Mouse (Mus musculus): ENCODE data around the gene Mboat7. TPM values are rescaled to one million over a fixed set of nuclear protein-coding genes. Genes with fewer than 3 reads are reported as not detected.
A peak's percentile ranks its signal among the peaks of the same experiment; 100 is the strongest.

Mboat7 gene
- polyA plus RNA-seq, 1 experiment from 2014 or later: 28.4 TPM

- Histone ChIP-seq H3K27me3 (ENCODE audit: control insufficient read depth, insufficient read depth, low read length) (no peaks in the 10 kb centered on the region), H3K9me3 (ENCODE audit: control insufficient read depth, low read length) (no peaks in the 10 kb centered on the region), H3K9ac (ENCODE audit: low read length) (no peak overlapping the region), H3K27ac (replicated peaks in 1 of 2; ENCODE audit: control insufficient read depth in 1 of 2, insufficient read depth in 1 of 2, low read depth in 2 of 2, low read length in 2 of 2) (no peak overlapping the region), H3K4me1 (ENCODE audit: control insufficient read depth in 2 of 2, insufficient read depth in 2 of 2, low read length in 2 of 2) (no peaks in the 10 kb centered on the region), H3K4me3 (ENCODE audit: control insufficient read depth in 1 of 2, insufficient read depth in 1 of 2, low read depth in 1 of 2, low read length in 2 of 2) (no peak overlapping the region), H3K4me2 (ENCODE audit: low read length) (no peak overlapping the region), H3K36me3 (ENCODE audit: control insufficient read depth, insufficient read depth, low read length) (0 out of 2 replicates have a peak, but pooled peaks cover 4% of the 10 kb centered on the region)
- WGBS: 62% methylated on average over 10 of the region's 10 CpGs
- ATAC-seq (ENCODE audit: insufficient number of reproducible peaks, insufficient read depth, low FRiP score, low read depth): no peak
Observed at GRCm38 (mm10) chr7:3674507-3675227, 18.7 kb downstream of the Mboat7 start.

- no peak for ATAC-seq (ENCODE audit: insufficient number of reproducible peaks, insufficient read depth, low FRiP score, low read depth)
- H3K27me3 ChIP-seq (ENCODE audit: control insufficient read depth, insufficient read depth, low read length): no peaks in the 10 kb centered on the region
- H3K27ac ChIP-seq (replicated peaks in 1 of 2; ENCODE audit: control insufficient read depth in 1 of 2, insufficient read depth in 1 of 2, low read depth in 2 of 2, low read length in 2 of 2): 0 out of 4 replicates have a peak overlapping the region, but pooled peaks of 1 of the 2 experiments have one; percentile 14
- H3K4me2 ChIP-seq (ENCODE audit: low read length): peak overlapping the region; percentile 62
- peaks cover 12 to 18% of the 10 kb centered on the region in 2 experiments for H3K4me1 ChIP-seq (ENCODE audit: control insufficient read depth in 2 of 2, insufficient read depth in 2 of 2, low read length in 2 of 2)
- peak overlapping the region; percentile 17 to 29 for H3K4me3 ChIP-seq (ENCODE audit: control insufficient read depth in 1 of 2, insufficient read depth in 1 of 2, low read depth in 1 of 2, low read length in 2 of 2)
- WGBS: 5% methylated on average over 14 of the region's 14 CpGs
- H3K9ac ChIP-seq (ENCODE audit: low read length): peak overlapping the region; percentile 56
- no peaks in the 10 kb centered on the region for H3K9me3 ChIP-seq (ENCODE audit: control insufficient read depth, low read length)
- H3K36me3 ChIP-seq (ENCODE audit: control insufficient read depth, insufficient read depth, low read length): peaks cover 17% of the 10 kb centered on the region
Observed at GRCm38 (mm10) chr7:3666921-3667391, 26.4 kb downstream of the Mboat7 start.

- no peaks in the 10 kb centered on the region for H3K9me3 ChIP-seq (ENCODE audit: control insufficient read depth, low read length)
- WGBS: 3% methylated on average over 45 of the region's 45 CpGs
Observed at GRCm38 (mm10) chr7:3665215-3666114, 27.9 kb downstream of the Mboat7 start, which contains the start of gene Leng1. Gene Leng1, minus strand, starts transcription at chr7:3665840.

DNA sequence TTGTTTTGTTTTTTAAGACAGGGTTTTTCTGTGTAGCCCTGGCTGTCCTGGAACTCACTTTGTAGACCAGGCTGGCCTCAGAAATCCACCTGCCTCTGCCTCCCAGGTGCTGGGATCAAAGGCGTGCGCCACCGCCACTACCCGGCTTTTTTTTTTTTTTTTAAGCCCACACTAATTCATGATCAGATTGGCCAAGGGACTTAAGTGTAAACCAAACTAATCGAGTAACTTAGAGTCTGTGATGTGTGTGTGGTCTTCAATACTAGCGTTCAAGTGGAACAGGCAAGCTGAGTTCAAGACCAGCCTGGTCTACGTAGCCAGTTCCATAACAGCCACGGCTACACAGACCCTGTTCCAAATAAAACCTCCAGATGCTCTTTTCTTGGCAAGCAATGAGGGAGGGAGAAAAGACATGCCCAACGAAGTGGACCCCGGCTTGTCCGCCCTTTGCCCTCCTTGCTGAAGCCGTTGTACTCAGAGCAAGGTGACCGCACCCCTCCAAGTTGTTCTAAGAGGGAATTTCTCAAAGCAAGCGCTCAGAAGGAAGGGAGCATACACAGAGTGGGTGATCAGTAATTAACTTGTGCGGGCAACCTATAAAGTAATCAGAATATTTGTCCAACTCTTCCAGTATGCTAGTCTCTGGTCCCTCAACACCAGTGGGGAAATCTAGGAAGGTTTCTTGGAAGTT lies 28.7 kb downstream of the Mboat7 start:
- H3K9me3 ChIP-seq (ENCODE audit: control insufficient read depth, low read length): no peaks in the 10 kb centered on the region
- H3K9ac ChIP-seq (ENCODE audit: low read length): peak overlapping the region; percentile 96
- H3K27me3 ChIP-seq (ENCODE audit: control insufficient read depth, insufficient read depth, low read length): no peaks in the 10 kb centered on the region
- H3K36me3 ChIP-seq (ENCODE audit: control insufficient read depth, insufficient read depth, low read length): peaks cover 40% of the 10 kb centered on the region
- 25% methylated on average over 15 of the region's 15 CpGs for WGBS
- peak overlapping the region; percentile 66 to 78 for H3K4me3 ChIP-seq (ENCODE audit: control insufficient read depth in 1 of 2, insufficient read depth in 1 of 2, low read depth in 1 of 2, low read length in 2 of 2)
- peak overlapping the region; percentile 70 for H3K4me2 ChIP-seq (ENCODE audit: low read length)
- peak overlapping the region; percentile 82 to 91 for H3K27ac ChIP-seq (replicated peaks in 1 of 2; ENCODE audit: control insufficient read depth in 1 of 2, insufficient read depth in 1 of 2, low read depth in 2 of 2, low read length in 2 of 2)
- peaks cover 12 to 18% of the 10 kb centered on the region in 2 experiments for H3K4me1 ChIP-seq (ENCODE audit: control insufficient read depth in 2 of 2, insufficient read depth in 2 of 2, low read length in 2 of 2)
- ATAC-seq (ENCODE audit: insufficient number of reproducible peaks, insufficient read depth, low FRiP score, low read depth): no peak

More at GRCm38 (mm10) chr7:3665215-3666114, 27.9 kb downstream of the Mboat7 start, which contains the start of gene Leng1:
- Histone ChIP-seq H3K4me3 (ENCODE audit: control insufficient read depth in 1 of 2, insufficient read depth in 1 of 2, low read depth in 1 of 2, low read length in 2 of 2) (peak within 1 kb of the TSS; percentile 66 to 78), H3K27ac (replicated peaks in 1 of 2; ENCODE audit: control insufficient read depth in 1 of 2, insufficient read depth in 1 of 2, low read depth in 2 of 2, low read length in 2 of 2) (peak within 1 kb of the TSS; percentile 88 to 91), H3K4me2 (ENCODE audit: low read length) (peak within 1 kb of the TSS; percentile 70), H3K4me1 (ENCODE audit: control insufficient read depth in 2 of 2, insufficient read depth in 2 of 2, low read length in 2 of 2) (peaks cover 12 to 18% of the 10 kb centered on the region in 2 experiments), H3K27me3 (ENCODE audit: control insufficient read depth, insufficient read depth, low read length) (no peaks in the 10 kb centered on the region), H3K9ac (ENCODE audit: low read length) (peak within 1 kb of the TSS; percentile 96), H3K36me3 (ENCODE audit: control insufficient read depth, insufficient read depth, low read length) (peaks cover 32% of the 10 kb centered on the region)
- ATAC-seq (ENCODE audit: insufficient number of reproducible peaks, insufficient read depth, low FRiP score, low read depth): peak; percentile 97

DNA sequence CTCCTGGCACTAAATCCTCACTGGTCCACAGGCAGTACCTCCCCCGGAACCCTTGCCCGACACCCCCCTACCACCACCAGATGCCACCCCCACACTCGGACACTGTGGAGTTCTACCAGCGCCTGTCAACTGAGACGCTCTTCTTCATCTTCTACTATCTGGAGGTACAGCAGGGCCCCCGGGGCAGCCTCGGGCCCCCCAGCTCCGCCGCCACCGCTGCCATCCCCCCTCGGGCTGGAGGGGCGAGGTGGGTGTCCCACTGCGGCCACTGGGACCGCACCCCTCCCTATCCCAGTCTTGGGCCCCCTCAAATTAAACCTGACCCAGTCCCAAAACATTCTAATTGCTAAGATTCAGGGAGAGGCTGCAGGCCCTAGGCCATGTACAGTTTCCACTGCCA lies 34.7 kb downstream of the Mboat7 start:
- Histone ChIP-seq H3K27me3 (ENCODE audit: control insufficient read depth, insufficient read depth, low read length) (no peaks in the 10 kb centered on the region), H3K4me3 (ENCODE audit: control insufficient read depth in 1 of 2, insufficient read depth in 1 of 2, low read depth in 1 of 2, low read length in 2 of 2) (no peak overlapping the region), H3K27ac (replicated peaks in 1 of 2; ENCODE audit: control insufficient read depth in 1 of 2, insufficient read depth in 1 of 2, low read depth in 2 of 2, low read length in 2 of 2) (no peak overlapping the region), H3K36me3 (ENCODE audit: control insufficient read depth, insufficient read depth, low read length) (peaks cover 100% of the 10 kb centered on the region), H3K9me3 (ENCODE audit: control insufficient read depth, low read length) (no peaks in the 10 kb centered on the region), H3K4me2 (ENCODE audit: low read length) (no peak overlapping the region), H3K9ac (ENCODE audit: low read length) (no peak overlapping the region), H3K4me1 (ENCODE audit: control insufficient read depth in 2 of 2, insufficient read depth in 2 of 2, low read length in 2 of 2) (peaks cover 0 to 2% of the 10 kb centered on the region in 2 experiments; a peak in 1 of 4 replicates)
- ATAC-seq (ENCODE audit: insufficient number of reproducible peaks, insufficient read depth, low FRiP score, low read depth): no peak
- 92% methylated on average over 14 of the region's 14 CpGs for WGBS

DNA sequence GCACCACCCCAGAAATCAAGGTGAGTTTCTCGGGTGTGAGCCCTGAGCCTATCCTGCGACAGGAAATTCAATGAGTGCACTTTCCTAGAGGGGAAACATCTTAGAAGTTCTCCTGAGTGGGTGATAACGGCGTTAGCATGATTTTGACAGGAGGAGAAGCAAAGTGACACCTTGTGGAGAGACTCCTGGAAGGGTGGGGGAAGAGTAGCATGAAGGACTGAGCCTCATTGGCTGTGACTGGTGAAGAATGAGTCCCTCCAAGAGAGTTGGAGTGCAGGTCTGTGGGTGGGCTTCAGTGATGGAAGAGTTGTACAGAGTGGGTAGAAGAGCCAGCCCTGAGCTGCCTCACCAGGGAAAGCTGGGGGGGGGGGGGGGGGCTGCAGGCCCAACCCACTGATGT lies 36.4 kb downstream of the Mboat7 start:
- 76% methylated on average over 4 of the region's 4 CpGs for WGBS
- ATAC-seq (ENCODE audit: insufficient number of reproducible peaks, insufficient read depth, low FRiP score, low read depth): no peak
- no peak overlapping the region for H3K27ac ChIP-seq (replicated peaks in 1 of 2; ENCODE audit: control insufficient read depth in 1 of 2, insufficient read depth in 1 of 2, low read depth in 2 of 2, low read length in 2 of 2)

GRCm38 (mm10) chr7:3646641-3647040 lies 46.7 kb downstream of the Mboat7 start:
- no peak overlapping the region for H3K27ac ChIP-seq (replicated peaks in 1 of 2; ENCODE audit: control insufficient read depth in 1 of 2, insufficient read depth in 1 of 2, low read depth in 2 of 2, low read length in 2 of 2)
- H3K4me3 ChIP-seq (ENCODE audit: control insufficient read depth in 1 of 2, insufficient read depth in 1 of 2, low read depth in 1 of 2, low read length in 2 of 2): peak overlapping the region; percentile 90 to 93

More for the DNA sequence above, 36.4 kb downstream of the Mboat7 start:
- H3K4me1 ChIP-seq (ENCODE audit: control insufficient read depth in 2 of 2, insufficient read depth in 2 of 2, low read length in 2 of 2): no peaks in the 10 kb centered on the region
- peaks cover 100% of the 10 kb centered on the region for H3K36me3 ChIP-seq (ENCODE audit: control insufficient read depth, insufficient read depth, low read length)
- H3K4me3 ChIP-seq (ENCODE audit: control insufficient read depth in 1 of 2, insufficient read depth in 1 of 2, low read depth in 1 of 2, low read length in 2 of 2): no peak overlapping the region
- H3K9me3 ChIP-seq (ENCODE audit: control insufficient read depth, low read length): no peaks in the 10 kb centered on the region
- H3K4me2 ChIP-seq (ENCODE audit: low read length): no peak overlapping the region
- H3K27me3 ChIP-seq (ENCODE audit: control insufficient read depth, insufficient read depth, low read length): no peaks in the 10 kb centered on the region
- H3K9ac ChIP-seq (ENCODE audit: low read length): no peak overlapping the region

More at GRCm38 (mm10) chr7:3646641-3647040, 46.7 kb downstream of the Mboat7 start:
- peaks cover 12 to 24% of the 10 kb centered on the region in 2 experiments for H3K4me1 ChIP-seq (ENCODE audit: control insufficient read depth in 2 of 2, insufficient read depth in 2 of 2, low read length in 2 of 2)
- peak overlapping the region; percentile 80 for H3K4me2 ChIP-seq (ENCODE audit: low read length)
- peak overlapping the region; percentile 98 for H3K9ac ChIP-seq (ENCODE audit: low read length)
- H3K27me3 ChIP-seq (ENCODE audit: control insufficient read depth, insufficient read depth, low read length): no peaks in the 10 kb centered on the region
- H3K9me3 ChIP-seq (ENCODE audit: control insufficient read depth, low read length): no peaks in the 10 kb centered on the region
- 58% methylated on average over 4 of the region's 4 CpGs for WGBS
- ATAC-seq (ENCODE audit: insufficient number of reproducible peaks, insufficient read depth, low FRiP score, low read depth): no peak
- H3K36me3 ChIP-seq (ENCODE audit: control insufficient read depth, insufficient read depth, low read length): peaks cover 27% of the 10 kb centered on the region
